Mouse (Mus musculus) G1E (cell line): ENCODE measurements around the gene Usp33.

Experiments
- CTCF ChIP-seq: IDR thresholded peaks from 2 replicates; pipeline ENCODE4 v1.5.1; 2012; ENCODE audit warnings: low read depth, low read length, inconsistent platforms, mixed read lengths
- GATA1 ChIP-seq: IDR thresholded peaks from 2 replicates; pipeline ENCODE4 v1.6.1; 2012; ENCODE audit warnings: borderline replicate concordance, low read length, inconsistent platforms, mixed read lengths
- POLR2AphosphoS5 ChIP-seq: IDR thresholded peaks from 2 replicates; pipeline ENCODE4 v1.6.1; 2012; ENCODE audit warnings: low read depth, low read length, inconsistent platforms; ENCODE audit not compliant: insufficient replicate concordance

DNA sequence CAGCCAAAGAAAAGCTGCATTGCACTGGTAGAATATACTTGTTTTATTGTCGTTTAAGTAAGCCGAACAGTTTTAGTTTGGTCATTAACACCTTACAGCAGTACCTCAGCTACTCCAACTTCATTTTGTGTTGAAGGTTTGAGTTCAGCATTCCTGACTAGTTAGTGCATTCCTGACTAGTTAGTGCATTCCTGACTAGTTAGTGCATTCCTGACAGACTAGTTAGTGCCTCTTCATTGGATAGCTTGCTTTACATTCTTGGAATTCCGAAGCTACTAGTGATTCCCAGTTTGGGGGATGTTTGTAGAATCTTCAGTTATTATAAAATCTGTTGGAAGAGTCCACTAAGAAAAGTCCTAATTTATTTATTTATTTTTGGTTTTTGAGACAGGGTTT, 56.4 kb downstream of the Usp33 start:
- TF ChIP-seq CTCF (no peak), POLR2AphosphoS5 (no peak), GATA1 (no peak)
